8 mouse cellular contexts compared by ENCODE assay signal in the genomic region with DNA sequence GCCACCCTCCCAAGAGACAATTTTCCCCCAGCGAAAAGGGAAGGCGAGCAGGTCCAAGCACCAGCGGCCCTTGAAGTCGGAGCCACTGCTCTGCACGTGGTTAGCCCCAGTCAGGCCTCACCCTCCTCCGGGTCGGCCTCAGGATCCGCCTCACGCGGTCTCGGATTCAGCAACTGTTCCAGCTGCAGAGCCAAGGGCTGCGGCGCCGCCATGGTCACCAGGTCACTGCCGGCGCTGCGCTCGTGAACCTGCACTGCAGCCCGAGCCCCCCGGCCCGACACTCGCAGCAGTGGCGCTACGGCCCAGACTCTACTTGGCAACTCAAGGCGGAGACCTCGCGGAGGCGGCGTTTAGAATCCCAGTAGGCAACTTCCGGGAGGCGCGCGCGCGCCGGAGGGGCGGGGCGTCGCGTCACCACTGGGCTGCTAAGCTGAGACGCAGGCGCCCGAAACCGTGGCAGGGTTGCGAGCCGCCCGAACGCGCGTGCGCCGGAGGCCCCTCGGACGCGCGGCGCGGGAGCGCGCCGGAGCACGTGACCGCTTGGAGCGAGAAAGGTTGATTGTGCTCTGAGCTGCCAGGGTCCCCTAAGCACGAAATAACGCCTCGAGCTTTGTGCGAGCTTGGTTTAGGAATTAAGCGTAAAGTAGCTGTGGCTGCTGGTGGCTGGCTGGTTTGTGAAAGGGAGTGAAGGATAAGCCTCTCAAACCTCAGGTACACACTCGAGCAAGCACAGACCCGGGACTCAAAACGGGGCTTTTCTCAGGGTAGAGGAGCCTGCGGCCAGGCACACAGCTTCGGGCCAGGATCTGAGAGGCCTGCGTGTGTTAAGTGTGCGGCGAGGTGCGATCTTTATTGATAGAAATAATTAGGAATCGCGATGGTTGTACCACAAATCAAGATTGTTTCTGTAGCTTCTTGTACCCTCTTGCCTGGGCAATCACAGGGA. TPM values are rescaled to one million over a fixed set of nuclear protein-coding genes. Genes with fewer than 3 reads are reported as not detected.
A peak's percentile ranks its signal among the peaks of the same experiment; 100 is the strongest.
DNase-seq lines count a peak whose midpoint lies in the region; ATAC-seq and TF ChIP-seq lines count a peak whose summit lies in the region.

Gene Aatf, minus strand, starts transcription at position 352 of the 946 bp plus-strand sequence.

- H3K9ac ChIP-seq in ES-Bruce4 (ENCODE audit: low read depth, poor library complexity, severe bottlenecking), result peak within 1 kb of the TSS; percentile 72
- H3K9ac ChIP-seq in forebrain, embryonic 13.5 days, result peak within 1 kb of the TSS; percentile 77
- peak within 1 kb of the TSS; percentile 79 for H3K9ac ChIP-seq in liver, postnatal 0 days (replicated peaks)
- H3K9ac ChIP-seq in neural tube, embryonic 14.5 days (replicated peaks; ENCODE audit: low read depth, low read length), result peak within 1 kb of the TSS; percentile 70

- no peak for TF ChIP-seq EP300 in ES-Bruce4 (IDR thresholded peaks at IDR 0.05; ENCODE audit: insufficient read depth, low read depth, low read length)
- TF ChIP-seq EP300 in liver, postnatal 0 days (IDR thresholded peaks at IDR 0.05; ENCODE audit: low read depth), result no peak

- no peaks in the 10 kb centered on the region for H3K4me1 ChIP-seq in ES-Bruce4 (ENCODE audit: control insufficient read depth, insufficient read depth, low read length)
- peaks cover 14% of the 10 kb centered on the region for H3K4me1 ChIP-seq in forebrain, embryonic 13.5 days
- peaks cover 15% of the 10 kb centered on the region for H3K4me1 ChIP-seq in liver, postnatal 0 days (ENCODE audit: insufficient read depth)
- H3K4me1 ChIP-seq in neural tube, embryonic 14.5 days (ENCODE audit: control insufficient read depth, insufficient read depth, low read length), result peaks cover 14% of the 10 kb centered on the region; the same call in 1 of the 2 replicates

- TF ChIP-seq POLR2A in ES-Bruce4 (IDR thresholded peaks at IDR 0.05; ENCODE audit: insufficient read depth, low read length), result no peak

- TF ChIP-seq CTCF in ES-Bruce4 (IDR thresholded peaks at IDR 0.05; ENCODE audit: low read depth, low read length), result no peak
- no peak for TF ChIP-seq CTCF in liver, postnatal 0 days (IDR thresholded peaks at IDR 0.05; ENCODE audit: low read depth)

- no peaks in the 10 kb centered on the region for H3K9me3 ChIP-seq in ES-Bruce4 (replicated peaks; ENCODE audit: control insufficient read depth, insufficient read depth, low read length, poor library complexity, severe bottlenecking)
- no peaks in the 10 kb centered on the region for H3K9me3 ChIP-seq in forebrain, embryonic 13.5 days (replicated peaks)
- no peaks in the 10 kb centered on the region for H3K9me3 ChIP-seq in liver, postnatal 0 days (ENCODE audit: low read length)
- H3K9me3 ChIP-seq in neural tube, embryonic 14.5 days (ENCODE audit: control insufficient read depth, low read length), result no peaks in the 10 kb centered on the region

- intact Hi-C loops in heart, postnatal 10 days (cut with DNase I), result loop anchor here (5.0 kb wide), 1 partner anchor 284 kb away; no protein-coding TSS in a partner anchor

- ATAC-seq in cerebellum, adult (ENCODE audit: insufficient number of reproducible peaks, low FRiP score, low TSS enrichment), result peak; percentile 94
- peak; percentile 99 for ATAC-seq in forebrain, embryonic 13.5 days
- peak; percentile 99 for ATAC-seq in liver, postnatal 0 days
- ATAC-seq in neural tube, embryonic 14.5 days (ENCODE audit: low read depth), result peak; percentile 97

- H3K4me3 ChIP-seq in ES-Bruce4 (ENCODE audit: low read depth, low read length), result peak within 1 kb of the TSS; percentile 86
- peak within 1 kb of the TSS; percentile 66 for H3K4me3 ChIP-seq in forebrain, embryonic 13.5 days
- peak within 1 kb of the TSS; percentile 85 for H3K4me3 ChIP-seq in liver, postnatal 0 days (ENCODE audit: low read depth, low read length)
- H3K4me3 ChIP-seq in neural tube, embryonic 14.5 days (ENCODE audit: low read depth, low read length), result peak within 1 kb of the TSS; percentile 75

- H3K27me3 ChIP-seq in ES-Bruce4 (ENCODE audit: control insufficient read depth, insufficient read depth, low read length, poor library complexity, severe bottlenecking), result peaks cover 16% of the 10 kb centered on the region
- peaks cover 41% of the 10 kb centered on the region for H3K27me3 ChIP-seq in forebrain, embryonic 13.5 days
- H3K27me3 ChIP-seq in liver, postnatal 0 days (ENCODE audit: insufficient read depth, low read length), result peaks cover 42% of the 10 kb centered on the region
- peaks cover 13% of the 10 kb centered on the region for H3K27me3 ChIP-seq in neural tube, embryonic 14.5 days (ENCODE audit: control insufficient read depth, insufficient read depth, low read length)

- no peak within 1 kb of the TSS for H3K27ac ChIP-seq in ES-Bruce4 (ENCODE audit: insufficient read depth, low read length)
- peak within 1 kb of the TSS; percentile 59 for H3K27ac ChIP-seq in forebrain, embryonic 13.5 days
- peak within 1 kb of the TSS; percentile 72 for H3K27ac ChIP-seq in liver, postnatal 0 days (ENCODE audit: low read depth)
- H3K27ac ChIP-seq in neural tube, embryonic 14.5 days (ENCODE audit: low read depth, low read length), result peak within 1 kb of the TSS; percentile 91

- H3K36me3 ChIP-seq in ES-Bruce4 (ENCODE audit: control insufficient read depth, insufficient read depth, low read length, poor library complexity, severe bottlenecking), result peaks cover 25% of the 10 kb centered on the region
- H3K36me3 ChIP-seq in forebrain, embryonic 13.5 days (ENCODE audit: poor library complexity, severe bottlenecking), result peaks cover 23% of the 10 kb centered on the region
- peaks cover 12% of the 10 kb centered on the region for H3K36me3 ChIP-seq in liver, postnatal 0 days (replicated peaks; ENCODE audit: insufficient read depth, low read length)
- peaks cover 7% of the 10 kb centered on the region; the same call in 1 of the 2 replicates for H3K36me3 ChIP-seq in neural tube, embryonic 14.5 days (ENCODE audit: control insufficient read depth, insufficient read depth, low read length)

- under 1% methylated on average over 80 of the region's 80 CpGs for WGBS in forebrain, embryonic 13.5 days
- WGBS in large intestine, adult 2 months, result under 1% methylated on average over 80 of the region's 80 CpGs
- 1% methylated on average over 79 of the region's 80 CpGs for WGBS in liver, postnatal 0 days (ENCODE audit: insufficient replicate concordance)
- WGBS in neural tube, embryonic 14.5 days, result under 1% methylated on average over 79 of the region's 80 CpGs

- peak; percentile 97 to 98 for DNase-seq in heart, postnatal 10 days
- peak; percentile 89 for DNase-seq in large intestine, adult 2 months (ENCODE audit: low read depth, low spot score)
- DNase-seq in liver, postnatal 0 days, result peak; percentile 99
- DNase-seq in testis, postnatal 10 days (ENCODE audit: low spot score), result peak; percentile 97

- peak within 1 kb of the TSS; percentile 72 for H3K4me2 ChIP-seq in forebrain, embryonic 13.5 days
- H3K4me2 ChIP-seq in liver, postnatal 0 days (ENCODE audit: low read depth, low read length), result peak within 1 kb of the TSS; percentile 96
- H3K4me2 ChIP-seq in neural tube, embryonic 14.5 days (ENCODE audit: low read depth, low read length), result peak within 1 kb of the TSS; percentile 93

RNA-seq across cellular contexts. Expression of gene Aatf, which starts in this region (rescaled TPM):
- polyA plus RNA-seq in ES-Bruce4 (2011; ENCODE audit: insufficient read depth, insufficient read length, low read depth, missing spikeins), result 57.3 and 59.1 TPM in 2 replicates
- 51.4 and 53.4 TPM in 2 replicates for polyA plus RNA-seq in forebrain, embryonic 13.5 days (2015; fragmentation: Nextera tagmentation; extraction: Ambion mirVana)
- total RNA-seq in heart, postnatal 10 days (2021), result 10 to 100 TPM; 14.9 to 15.0 TPM
- 4.1 and 7.0 TPM in 2 replicates for polyA plus RNA-seq in large intestine, adult 2 months (2012; rRNA removed)
- polyA plus RNA-seq in liver, postnatal 0 days (2015; fragmentation: Nextera tagmentation; extraction: Ambion mirVana), result 20.6 and 21.1 TPM in 2 replicates
- polyA plus RNA-seq in neural tube, embryonic 14.5 days (2014; fragmentation: Nextera tagmentation; extraction: Ambion mirVana), result 44.1 and 47.1 TPM in 2 replicates
